Mouse (Mus musculus) cerebellum, adult 2 months (tissue): ENCODE measurements around the gene Otop3.

Experiments used
- CTCF ChIP-seq: fragments of 200-500 bp; IDR thresholded peaks from 2 replicates; pipeline ENCODE4 v1.5.1; 2011; ENCODE audit warnings: low read depth, mild to moderate bottlenecking, control low read depth, low read length, moderate library complexity, borderline replicate concordance; ENCODE audit not compliant: insufficient read depth
- POLR2A ChIP-seq: fragments of 200-500 bp; IDR thresholded peaks from 2 replicates; pipeline ENCODE4 v1.6.1; 2011; ENCODE audit warnings: low read length, control low read depth, borderline replicate concordance; ENCODE audit not compliant: insufficient read depth

DNA sequence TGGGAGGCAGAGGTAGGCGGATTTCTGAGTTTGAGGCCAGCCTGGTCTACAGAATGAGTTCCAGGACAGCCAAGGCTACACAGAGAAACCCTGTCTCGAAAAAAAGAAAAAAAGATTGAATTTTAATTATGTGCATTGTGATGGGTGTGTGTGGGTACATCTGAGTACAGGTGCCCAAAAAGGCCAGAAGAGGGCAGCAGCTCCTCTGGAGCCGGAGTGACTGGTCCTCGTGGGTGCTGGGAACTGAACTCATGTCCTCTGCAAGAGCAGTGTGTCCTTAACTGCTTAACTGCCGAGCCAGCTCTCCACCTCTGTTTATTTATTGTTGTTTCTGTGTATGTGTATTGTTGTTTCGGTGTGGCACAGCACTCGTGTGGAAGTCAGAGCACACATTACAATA is 43.3 kb downstream of the Otop3 start:
- TF ChIP-seq CTCF (no peak), POLR2A (no peak)
